Mouse (Mus musculus) ES-E14 (cell line): ENCODE measurements around the gene Taldo1.

Source experiments
- CHD2 ChIP-seq: IDR thresholded peaks from 2 replicates; pipeline ENCODE4 v1.6.1; 2014; ENCODE audit warnings: mild to moderate bottlenecking, low read depth, low read length, inconsistent platforms
- HCFC1 ChIP-seq: IDR thresholded peaks from 2 replicates; pipeline ENCODE4 v1.6.1; 2012; ENCODE audit warnings: low read length, inconsistent platforms, borderline replicate concordance; ENCODE audit not compliant: insufficient read depth
- MAFK ChIP-seq: IDR thresholded peaks from 2 replicates; pipeline ENCODE4 v1.6.1; 2014; ENCODE audit warnings: mild to moderate bottlenecking, low read depth, low read length, inconsistent platforms; ENCODE audit not compliant: insufficient read depth
- ZC3H11A ChIP-seq: IDR thresholded peaks from 2 replicates; pipeline ENCODE4 v1.6.1; 2012; ENCODE audit warnings: low read depth, mild to moderate bottlenecking, inconsistent platforms, low read length, borderline replicate concordance
- ZNF384 ChIP-seq: IDR thresholded peaks from 2 replicates; pipeline ENCODE4 v1.6.1; 2012; ENCODE audit warnings: low read depth, low read length, inconsistent platforms

GRCm38 (mm10) chr7:141417731-141418681, 26.0 kb downstream of the Taldo1 start:
- no peak for TF ChIP-seq HCFC1
- TF ChIP-seq MAFK: no peak
- TF ChIP-seq CHD2: no peak
- no peak for TF ChIP-seq ZC3H11A
- TF ChIP-seq ZNF384: no peak
